Mouse (Mus musculus) ES-Bruce4 (cell line): ENCODE measurements around the gene Ntrk3. TPM values are rescaled to one million over a fixed set of nuclear protein-coding genes. Genes with fewer than 3 reads are reported as not detected.

Experiments used
- H3K27ac ChIP-seq: 2 replicates; pipeline ENCODE4 v1.5.1; 2012; ENCODE audit warnings: low read length, inconsistent platforms; ENCODE audit not compliant: insufficient read depth
- H3K27me3 ChIP-seq: 2 replicates; pipeline ENCODE4 v1.6.1; 2012; ENCODE audit warnings: mild to moderate bottlenecking, low read length, inconsistent platforms; ENCODE audit not compliant: control insufficient read depth, poor library complexity, insufficient read depth, severe bottlenecking
- H3K36me3 ChIP-seq: 2 replicates; pipeline ENCODE4 v1.6.1; 2012; ENCODE audit warnings: inconsistent platforms, mild to moderate bottlenecking, low read length, moderate library complexity; ENCODE audit not compliant: control insufficient read depth, poor library complexity, insufficient read depth, severe bottlenecking
- H3K4me1 ChIP-seq: one replicate; pipeline ENCODE4 v1.8.1; 2011; ENCODE audit warnings: low read length; ENCODE audit not compliant: control insufficient read depth, insufficient read depth
- H3K4me3 ChIP-seq: 2 replicates; pipeline ENCODE4 v1.5.1; 2011; ENCODE audit warnings: low read depth, mild to moderate bottlenecking, low read length
- H3K9ac ChIP-seq: 2 replicates; pipeline ENCODE4 v1.6.1; 2012; ENCODE audit warnings: low read depth, mild to moderate bottlenecking, inconsistent platforms; ENCODE audit not compliant: poor library complexity, severe bottlenecking
- H3K9me3 ChIP-seq: replicated peaks from 2 replicates; pipeline ENCODE4 v1.6.1; 2012; ENCODE audit warnings: mild to moderate bottlenecking, low read length, inconsistent platforms; ENCODE audit not compliant: control insufficient read depth, poor library complexity, insufficient read depth, severe bottlenecking
- CTCF ChIP-seq: IDR thresholded peaks from one replicate; pipeline ENCODE4 v1.8.1; 2011; ENCODE audit warnings: low read depth, low read length
- EP300 ChIP-seq: IDR thresholded peaks from 2 replicates; pipeline ENCODE4 v1.6.1; 2011; ENCODE audit warnings: low read depth, low read length; ENCODE audit not compliant: insufficient read depth
- POLR2A ChIP-seq: IDR thresholded peaks from one replicate; pipeline ENCODE4 v1.8.1; 2011; ENCODE audit warnings: low read length; ENCODE audit not compliant: insufficient read depth
- polyA plus RNA-seq: library from polyadenylated mRNA; stranded (reverse); fragments of >200 nt; gene quantifications from 2 replicates; pipeline ENCODE4 v1.2.4, GENCODE M21; 2011; ENCODE audit warnings: low read depth; ENCODE audit not compliant: missing spikeins, insufficient read depth, insufficient read length

Gene Ntrk3
- polyA plus RNA-seq, 1 experiment, result not detected

GRCm38 (mm10) chr7:78385971-78386370, 351.8 kb downstream of the Ntrk3 start:
- Histone ChIP-seq H3K4me3 (no peak overlapping the region), H3K36me3 (no peaks in the 10 kb centered on the region), H3K4me1 (no peaks in the 10 kb centered on the region), H3K27me3 (no peaks in the 10 kb centered on the region; the same call in 1 of the 2 replicates), H3K9ac (no peak overlapping the region), H3K27ac (no peak overlapping the region), H3K9me3 (no peaks in the 10 kb centered on the region)
- TF ChIP-seq POLR2A (no peak), CTCF (no peak), EP300 (no peak)

- H3K4me1 ChIP-seq, result no peaks in the 10 kb centered on the region
- H3K9me3 ChIP-seq, result no peaks in the 10 kb centered on the region
- no peak overlapping the region for H3K27ac ChIP-seq
- no peaks in the 10 kb centered on the region; the same call in 1 of the 2 replicates for H3K27me3 ChIP-seq
- TF ChIP-seq POLR2A (no peak), CTCF (no peak), EP300 (no peak)
- H3K36me3 ChIP-seq, result no peaks in the 10 kb centered on the region
- H3K4me3 ChIP-seq, result no peak overlapping the region
- no peak overlapping the region for H3K9ac ChIP-seq
Observed at GRCm38 (mm10) chr7:78384111-78384510, 353.7 kb downstream of the Ntrk3 start.

DNA sequence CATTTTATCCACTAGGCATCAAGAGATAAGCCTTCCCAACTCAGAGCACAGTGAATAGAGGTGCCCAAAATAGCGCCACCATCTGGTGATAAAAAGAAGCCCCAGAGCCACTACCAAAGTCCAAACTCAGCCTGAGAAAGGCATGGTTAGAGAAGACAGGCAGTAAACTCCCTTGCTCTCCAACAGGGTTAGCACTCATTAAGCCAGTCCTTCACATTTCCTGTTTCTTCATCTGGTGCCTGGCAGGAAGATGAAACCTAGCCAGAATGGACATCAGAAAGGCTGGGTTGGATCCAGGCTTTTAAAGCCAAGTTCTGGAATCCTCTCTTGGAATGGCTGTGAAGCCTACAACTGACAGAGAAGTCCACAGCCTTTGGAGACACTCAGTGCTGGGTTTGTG, 355.7 kb downstream of the Ntrk3 start:
- Histone ChIP-seq H3K4me3 (no peak overlapping the region), H3K9me3 (no peaks in the 10 kb centered on the region)
- no peak for TF ChIP-seq POLR2A

GRCm38 (mm10) chr7:78379784-78380183, 358.0 kb downstream of the Ntrk3 start:
- Histone ChIP-seq H3K9me3 (no peaks in the 10 kb centered on the region), H3K4me1 (no peaks in the 10 kb centered on the region), H3K27me3 (no peaks in the 10 kb centered on the region), H3K27ac (no peak overlapping the region), H3K4me3 (no peak overlapping the region), H3K9ac (no peak overlapping the region), H3K36me3 (no peaks in the 10 kb centered on the region)
- TF ChIP-seq POLR2A (no peak), CTCF (no peak), EP300 (no peak)

More for the DNA sequence above, 355.7 kb downstream of the Ntrk3 start:
- H3K27ac ChIP-seq, result no peak overlapping the region
- H3K27me3 ChIP-seq, result no peaks in the 10 kb centered on the region; the same call in 1 of the 2 replicates
- H3K9ac ChIP-seq, result no peak overlapping the region
- no peaks in the 10 kb centered on the region for H3K4me1 ChIP-seq
- H3K36me3 ChIP-seq, result no peaks in the 10 kb centered on the region

- Histone ChIP-seq H3K27ac (no peak overlapping the region), H3K4me1 (no peaks in the 10 kb centered on the region), H3K9me3 (no peaks in the 10 kb centered on the region), H3K27me3 (no peaks in the 10 kb centered on the region), H3K9ac (no peak overlapping the region), H3K36me3 (no peaks in the 10 kb centered on the region), H3K4me3 (no peak overlapping the region)
- TF ChIP-seq CTCF, result no peak
- no peak for TF ChIP-seq EP300
- TF ChIP-seq POLR2A, result no peak
Observed at GRCm38 (mm10) chr7:78378306-78378705, 359.5 kb downstream of the Ntrk3 start.

GRCm38 (mm10) chr7:78376875-78377274, 360.9 kb downstream of the Ntrk3 start:
- H3K36me3 ChIP-seq, result no peaks in the 10 kb centered on the region
- H3K27ac ChIP-seq, result no peak overlapping the region
- no peak overlapping the region for H3K4me3 ChIP-seq
- H3K9me3 ChIP-seq, result no peaks in the 10 kb centered on the region
- no peaks in the 10 kb centered on the region for H3K27me3 ChIP-seq
- H3K4me1 ChIP-seq, result no peaks in the 10 kb centered on the region
- TF ChIP-seq EP300 (no peak), POLR2A (no peak), CTCF (no peak)
- H3K9ac ChIP-seq, result no peak overlapping the region
